8 mouse cellular contexts compared by ENCODE assay signal in the genomic region with DNA sequence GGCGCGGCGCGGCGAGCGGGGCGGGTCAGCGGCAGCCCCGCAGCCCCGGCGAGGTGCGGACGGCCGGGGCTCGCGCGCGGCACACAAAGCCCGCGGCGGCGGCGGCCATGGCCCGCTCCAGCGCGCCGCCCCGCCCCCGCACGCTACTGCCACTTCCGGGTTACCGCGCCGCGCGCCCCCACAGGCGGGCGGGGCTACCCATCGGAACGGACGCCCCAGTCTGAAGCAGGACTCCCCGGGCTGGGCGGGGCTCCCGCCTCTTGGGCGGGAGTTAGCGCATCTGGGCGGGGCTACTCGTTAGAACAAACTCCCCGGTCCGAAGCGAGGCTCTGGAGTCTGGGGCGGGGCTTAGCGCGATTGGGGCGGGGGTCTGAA. TPM values are rescaled to one million over a fixed set of nuclear protein-coding genes. Genes with fewer than 3 reads are reported as not detected.
DNase-seq lines count a peak whose midpoint lies in the region; ATAC-seq lines count a peak whose summit lies in the region.

No protein-coding gene starts in this region.

- WGBS in hindbrain, embryonic 13.5 days = under 1% methylated on average over 40 of the region's 55 CpGs

- no peaks in the 10 kb centered on the region for H3K27me3 ChIP-seq in hindbrain, embryonic 13.5 days

- H3K36me3 ChIP-seq in hindbrain, embryonic 13.5 days = no peaks in the 10 kb centered on the region

- no peaks in the 10 kb centered on the region for H3K9me3 ChIP-seq in hindbrain, embryonic 13.5 days

- ATAC-seq in hindbrain, embryonic 13.5 days (ENCODE audit: low FRiP score) = peak; percentile 96

- H3K27ac ChIP-seq in hindbrain, embryonic 13.5 days = peak overlapping the region; percentile 97

- peak overlapping the region; percentile 89 for H3K4me3 ChIP-seq in hindbrain, embryonic 13.5 days

- peak overlapping the region; percentile 94 for H3K9ac ChIP-seq in hindbrain, embryonic 13.5 days

- DNase-seq in Muller cell, postnatal 12 days (ENCODE audit: inconsistent ontology term) = peak; percentile 99
- peak; percentile 96 for DNase-seq in cerebellum, adult 9-11 months
- peak; percentile 91 to 92 for DNase-seq in frontal cortex, postnatal 10 days (ENCODE audit: low spot score in 2 of 2)
- DNase-seq in layer of hippocampus, postnatal 25 days (ENCODE audit: extremely low spot score in 1 of 2, low spot score in 1 of 2) = peak; percentile 82 to 83
- DNase-seq in lung, postnatal 25 days (ENCODE audit: low spot score) = peak; percentile 94
- DNase-seq in retina, embryonic 14.5 days (ENCODE audit: low spot score) = peak; percentile 96
- DNase-seq in thymus, postnatal 4 days = peak; percentile 97

- peaks cover 41% of the 10 kb centered on the region for H3K4me1 ChIP-seq in hindbrain, embryonic 13.5 days (replicated peaks)

- peak overlapping the region; percentile 99 for H3K4me2 ChIP-seq in hindbrain, embryonic 13.5 days

RNA-seq across cellular contexts. Expression of gene Abhd17c, which starts 0.3 kb away (rescaled TPM):
- polyA plus RNA-seq in hindbrain, embryonic 13.5 days (2015; fragmentation: Nextera tagmentation; extraction: Ambion mirVana) = 18.3 and 25.0 TPM in 2 replicates
- 10 to 100 TPM; 58.4 to 59.9 TPM for total RNA-seq in layer of hippocampus, postnatal 25 days (2021)

Comparison
In these comparisons a context has a peak if more than half of its experiments do, and no peak if none do; other contexts are left out.
1. Peak in every context shown above with its lines: DNase-seq, ATAC-seq, H3K4me3 ChIP-seq and H3K27ac ChIP-seq.